Mouse (Mus musculus): ENCODE measurements around the gene Wdr31. TPM values are rescaled to one million over a fixed set of nuclear protein-coding genes. Genes with fewer than 3 reads are reported as not detected.

The Wdr31 gene
- polyA plus RNA-seq, 1 experiment from 2014 or later = 11.8 TPM

GRCm38 (mm10) chr4:62501964-62502732 lies 31.5 kb upstream of the Wdr31 start:
- H3K4me2 ChIP-seq (ENCODE audit: low read depth, low read length) = peak overlapping the region; percentile 68
- H3K4me1 ChIP-seq (ENCODE audit: control insufficient read depth, insufficient read depth, low read length) = 0 out of 2 replicates have a peak, but pooled peaks cover 3% of the 10 kb centered on the region
- peak; percentile 96 for ATAC-seq (ENCODE audit: low read depth)
- 0 out of 2 replicates have a peak, but pooled peaks cover 8% of the 10 kb centered on the region for H3K36me3 ChIP-seq (ENCODE audit: control insufficient read depth, insufficient read depth, low read length)
- H3K27me3 ChIP-seq (ENCODE audit: control insufficient read depth, insufficient read depth, low read length) = no peaks in the 10 kb centered on the region
- H3K27ac ChIP-seq (ENCODE audit: low read depth, low read length) = peak overlapping the region; percentile 16
- no peaks in the 10 kb centered on the region for H3K9me3 ChIP-seq (ENCODE audit: control insufficient read depth, low read length)
- H3K4me3 ChIP-seq (ENCODE audit: low read depth, low read length) = peak overlapping the region; percentile 64
- 2% methylated on average over 38 of the region's 38 CpGs for WGBS
- peak overlapping the region; percentile 72 for H3K9ac ChIP-seq (replicated peaks; ENCODE audit: low read depth, low read length)

DNA sequence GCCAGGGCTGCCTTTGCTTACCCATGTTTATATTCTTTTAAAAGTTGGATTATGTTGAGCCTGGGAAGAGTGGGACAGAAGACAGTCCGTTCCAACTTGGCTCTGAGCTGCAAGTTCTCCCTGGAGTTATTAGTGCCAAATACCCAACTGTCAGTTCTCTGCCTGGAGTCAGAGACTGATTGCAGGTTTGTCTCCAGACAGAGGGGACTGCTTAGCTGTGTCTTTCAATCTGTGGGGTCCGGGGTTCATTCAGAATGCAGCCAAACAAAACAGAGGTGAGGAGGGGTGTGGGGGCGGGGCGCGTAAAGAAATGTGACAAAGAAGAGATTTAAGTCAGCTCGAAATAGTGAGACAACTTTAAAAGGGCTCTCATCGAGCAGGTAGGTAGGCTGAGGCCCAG lies 30.8 kb upstream of the Wdr31 start:
- no peaks in the 10 kb centered on the region for H3K27me3 ChIP-seq (ENCODE audit: control insufficient read depth, insufficient read depth, low read length)
- peak overlapping the region; percentile 64 for H3K4me3 ChIP-seq (ENCODE audit: low read depth, low read length)
- no peaks in the 10 kb centered on the region for H3K9me3 ChIP-seq (ENCODE audit: control insufficient read depth, low read length)
- H3K36me3 ChIP-seq (ENCODE audit: control insufficient read depth, insufficient read depth, low read length) = 0 out of 2 replicates have a peak, but pooled peaks cover 8% of the 10 kb centered on the region
- H3K4me2 ChIP-seq (ENCODE audit: low read depth, low read length) = peak overlapping the region; percentile 68
- H3K4me1 ChIP-seq (ENCODE audit: control insufficient read depth, insufficient read depth, low read length) = peaks cover 3% of the 10 kb centered on the region; the same call in 1 of the 2 replicates
- ATAC-seq (ENCODE audit: low read depth) = peak; percentile 29
- peak overlapping the region; percentile 72 for H3K9ac ChIP-seq (replicated peaks; ENCODE audit: low read depth, low read length)
- WGBS = 3% methylated on average over 7 of the region's 7 CpGs
- H3K27ac ChIP-seq (ENCODE audit: low read depth, low read length) = peak overlapping the region; percentile 16; the same call in 1 of the 2 replicates

DNA sequence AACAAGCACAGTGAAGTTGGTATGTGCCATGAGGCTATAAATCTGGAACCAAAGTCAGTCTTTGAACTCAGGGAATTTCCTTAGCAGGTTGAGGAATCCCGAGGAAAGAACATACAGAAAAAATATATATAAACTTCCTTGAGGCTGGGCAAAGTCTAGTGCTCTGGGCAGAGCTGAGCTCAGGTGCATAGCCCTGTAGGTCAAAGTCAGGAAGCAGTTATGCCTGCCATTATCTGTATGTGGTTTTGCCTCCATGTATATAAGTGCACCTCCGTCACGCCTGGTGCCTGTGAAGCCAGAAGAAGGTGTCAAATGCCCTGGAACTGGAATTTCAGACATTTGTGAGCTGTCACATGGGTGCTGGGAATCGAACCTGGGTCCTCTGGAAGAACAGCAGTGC lies 30.1 kb upstream of the Wdr31 start:
- Histone ChIP-seq H3K4me3 (ENCODE audit: low read depth, low read length) (no peak overlapping the region), H3K4me1 (ENCODE audit: control insufficient read depth, insufficient read depth, low read length) (peaks cover 3% of the 10 kb centered on the region; the same call in 1 of the 2 replicates), H3K27me3 (ENCODE audit: control insufficient read depth, insufficient read depth, low read length) (no peaks in the 10 kb centered on the region), H3K9me3 (ENCODE audit: control insufficient read depth, low read length) (no peaks in the 10 kb centered on the region), H3K27ac (ENCODE audit: low read depth, low read length) (no peak overlapping the region), H3K9ac (replicated peaks; ENCODE audit: low read depth, low read length) (no peak overlapping the region), H3K4me2 (ENCODE audit: low read depth, low read length) (no peak overlapping the region), H3K36me3 (ENCODE audit: control insufficient read depth, insufficient read depth, low read length) (0 out of 2 replicates have a peak, but pooled peaks cover 8% of the 10 kb centered on the region)
- no peak for ATAC-seq (ENCODE audit: low read depth)
- WGBS = 84% methylated on average over 4 of the region's 4 CpGs

DNA sequence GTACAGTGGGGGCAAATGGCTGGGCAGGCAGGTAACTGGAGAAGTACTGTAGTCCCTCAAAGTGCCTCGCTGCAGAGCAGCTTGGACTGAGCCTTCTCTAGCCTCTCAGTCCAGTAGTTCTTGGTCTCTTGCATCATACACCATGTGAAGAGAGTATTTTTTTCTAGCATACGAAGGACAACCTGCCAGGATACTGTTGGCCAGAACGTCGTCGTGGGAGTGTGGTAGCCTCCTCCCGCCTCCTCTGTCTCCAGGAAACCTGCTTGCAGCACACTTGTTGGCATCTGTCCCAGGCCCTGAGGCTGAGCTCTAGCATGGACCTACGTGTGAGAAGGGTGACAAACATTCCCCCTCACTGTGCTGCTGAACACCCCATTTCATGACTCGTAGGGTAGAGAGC lies 26.1 kb upstream of the Wdr31 start:
- WGBS = 62% methylated on average over 8 of the region's 8 CpGs
- Histone ChIP-seq H3K27ac (ENCODE audit: low read depth, low read length) (no peak overlapping the region), H3K9me3 (ENCODE audit: control insufficient read depth, low read length) (no peaks in the 10 kb centered on the region), H3K4me1 (ENCODE audit: control insufficient read depth, insufficient read depth, low read length) (peaks cover 3% of the 10 kb centered on the region; the same call in 1 of the 2 replicates), H3K9ac (replicated peaks; ENCODE audit: low read depth, low read length) (no peak overlapping the region), H3K36me3 (ENCODE audit: control insufficient read depth, insufficient read depth, low read length) (0 out of 2 replicates have a peak, but pooled peaks cover 8% of the 10 kb centered on the region), H3K27me3 (ENCODE audit: control insufficient read depth, insufficient read depth, low read length) (no peaks in the 10 kb centered on the region), H3K4me3 (ENCODE audit: low read depth, low read length) (no peak overlapping the region), H3K4me2 (ENCODE audit: low read depth, low read length) (no peak overlapping the region)
- no peak for ATAC-seq (ENCODE audit: low read depth)

- no peak overlapping the region for H3K9ac ChIP-seq (replicated peaks; ENCODE audit: low read depth, low read length)
- WGBS = 80% methylated on average over 8 of the region's 8 CpGs
Observed at GRCm38 (mm10) chr4:62495946-62496345, 25.2 kb upstream of the Wdr31 start.

GRCm38 (mm10) chr4:62494230-62494629 lies 23.5 kb upstream of the Wdr31 start:
- no peaks in the 10 kb centered on the region; the same call in 1 of the 2 replicates for H3K4me1 ChIP-seq (ENCODE audit: control insufficient read depth, insufficient read depth, low read length)
- no peak overlapping the region for H3K4me3 ChIP-seq (ENCODE audit: low read depth, low read length)
- no peaks in the 10 kb centered on the region for H3K27me3 ChIP-seq (ENCODE audit: control insufficient read depth, insufficient read depth, low read length)
- ATAC-seq (ENCODE audit: low read depth) = no peak
- no peaks in the 10 kb centered on the region for H3K9me3 ChIP-seq (ENCODE audit: control insufficient read depth, low read length)
- no peak overlapping the region for H3K4me2 ChIP-seq (ENCODE audit: low read depth, low read length)
- 0 out of 2 replicates have a peak, but pooled peaks cover 4% of the 10 kb centered on the region for H3K36me3 ChIP-seq (ENCODE audit: control insufficient read depth, insufficient read depth, low read length)
- H3K9ac ChIP-seq (replicated peaks; ENCODE audit: low read depth, low read length) = no peak overlapping the region
- WGBS = 76% methylated on average over 9 of the region's 9 CpGs
- H3K27ac ChIP-seq (ENCODE audit: low read depth, low read length) = no peak overlapping the region

More at GRCm38 (mm10) chr4:62495946-62496345, 25.2 kb upstream of the Wdr31 start:
- H3K4me3 ChIP-seq (ENCODE audit: low read depth, low read length) = no peak overlapping the region
- H3K9me3 ChIP-seq (ENCODE audit: control insufficient read depth, low read length) = no peaks in the 10 kb centered on the region
- peaks cover 1% of the 10 kb centered on the region; the same call in 1 of the 2 replicates for H3K4me1 ChIP-seq (ENCODE audit: control insufficient read depth, insufficient read depth, low read length)
- 0 out of 2 replicates have a peak, but pooled peaks cover 8% of the 10 kb centered on the region for H3K36me3 ChIP-seq (ENCODE audit: control insufficient read depth, insufficient read depth, low read length)
- H3K27ac ChIP-seq (ENCODE audit: low read depth, low read length) = no peak overlapping the region
- no peaks in the 10 kb centered on the region for H3K27me3 ChIP-seq (ENCODE audit: control insufficient read depth, insufficient read depth, low read length)
- no peak overlapping the region for H3K4me2 ChIP-seq (ENCODE audit: low read depth, low read length)
- ATAC-seq (ENCODE audit: low read depth) = no peak

DNA sequence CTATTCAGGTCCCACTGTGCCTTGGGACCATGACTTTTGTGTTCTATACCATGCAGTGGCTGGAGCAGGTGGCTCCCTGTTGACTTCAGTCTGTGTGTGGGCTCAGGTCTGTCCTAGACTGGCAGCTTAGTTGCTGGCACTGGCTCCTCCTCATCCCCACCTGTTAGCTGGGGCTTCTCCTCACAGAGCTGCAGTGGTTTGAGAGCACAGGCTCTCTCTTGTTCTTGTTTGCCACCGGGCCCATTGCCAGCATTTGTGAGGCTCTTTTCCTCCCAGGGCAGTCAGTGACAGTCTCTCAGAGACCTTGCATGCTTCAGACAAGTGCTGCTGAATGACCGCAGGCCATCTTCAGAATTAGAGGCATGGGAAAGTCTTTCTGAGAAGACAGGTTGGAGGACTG lies 22.0 kb upstream of the Wdr31 start:
- 90% methylated on average over 2 of the region's 2 CpGs for WGBS
- Histone ChIP-seq H3K9ac (replicated peaks; ENCODE audit: low read depth, low read length) (no peak overlapping the region), H3K4me2 (ENCODE audit: low read depth, low read length) (no peak overlapping the region), H3K9me3 (ENCODE audit: control insufficient read depth, low read length) (no peaks in the 10 kb centered on the region), H3K27me3 (ENCODE audit: control insufficient read depth, insufficient read depth, low read length) (no peaks in the 10 kb centered on the region), H3K4me3 (ENCODE audit: low read depth, low read length) (no peak overlapping the region), H3K4me1 (ENCODE audit: control insufficient read depth, insufficient read depth, low read length) (no peaks in the 10 kb centered on the region; the same call in 1 of the 2 replicates), H3K27ac (ENCODE audit: low read depth, low read length) (no peak overlapping the region), H3K36me3 (ENCODE audit: control insufficient read depth, insufficient read depth, low read length) (no peaks in the 10 kb centered on the region)
- ATAC-seq (ENCODE audit: low read depth) = no peak

GRCm38 (mm10) chr4:62487914-62488313 lies 17.2 kb upstream of the Wdr31 start:
- Histone ChIP-seq H3K27me3 (ENCODE audit: control insufficient read depth, insufficient read depth, low read length) (no peaks in the 10 kb centered on the region), H3K27ac (ENCODE audit: low read depth, low read length) (no peak overlapping the region), H3K36me3 (ENCODE audit: control insufficient read depth, insufficient read depth, low read length) (no peaks in the 10 kb centered on the region), H3K9me3 (ENCODE audit: control insufficient read depth, low read length) (no peaks in the 10 kb centered on the region), H3K9ac (replicated peaks; ENCODE audit: low read depth, low read length) (no peak overlapping the region), H3K4me2 (ENCODE audit: low read depth, low read length) (no peak overlapping the region), H3K4me1 (ENCODE audit: control insufficient read depth, insufficient read depth, low read length) (no peaks in the 10 kb centered on the region), H3K4me3 (ENCODE audit: low read depth, low read length) (no peak overlapping the region)
- ATAC-seq (ENCODE audit: low read depth) = no peak
- WGBS = 73% methylated on average over 2 of the region's 2 CpGs

GRCm38 (mm10) chr4:62487172-62487571 lies 16.5 kb upstream of the Wdr31 start:
- Histone ChIP-seq H3K9me3 (ENCODE audit: control insufficient read depth, low read length) (no peaks in the 10 kb centered on the region), H3K36me3 (ENCODE audit: control insufficient read depth, insufficient read depth, low read length) (no peaks in the 10 kb centered on the region), H3K4me2 (ENCODE audit: low read depth, low read length) (no peak overlapping the region), H3K4me1 (ENCODE audit: control insufficient read depth, insufficient read depth, low read length) (no peaks in the 10 kb centered on the region), H3K9ac (replicated peaks; ENCODE audit: low read depth, low read length) (no peak overlapping the region), H3K4me3 (ENCODE audit: low read depth, low read length) (no peak overlapping the region), H3K27me3 (ENCODE audit: control insufficient read depth, insufficient read depth, low read length) (no peaks in the 10 kb centered on the region), H3K27ac (ENCODE audit: low read depth, low read length) (no peak overlapping the region)
- no peak for ATAC-seq (ENCODE audit: low read depth)
- 95% methylated on average over 5 of the region's 5 CpGs for WGBS
